Mouse (Mus musculus) C2C12 (cell line): ENCODE results near the gene Etfb.

ENCODE experiments used
- CEBPB ChIP-seq: IDR thresholded peaks from one replicate; pipeline ENCODE4 v1.6.1; 2011; ENCODE audit warnings: low read depth, mild to moderate bottlenecking, control low read depth, moderate library complexity
- CTCF ChIP-seq: IDR thresholded peaks from one replicate; pipeline ENCODE4 v1.5.1; 2011; ENCODE audit not compliant: control insufficient read depth, insufficient read depth, insufficient read length
- MAX ChIP-seq: IDR thresholded peaks from one replicate; pipeline ENCODE4 v1.6.1; 2011; ENCODE audit warnings: mild to moderate bottlenecking, control low read depth
- MYOD1 ChIP-seq: IDR thresholded peaks from one replicate; pipeline ENCODE4 v1.6.1; 2011; ENCODE audit warnings: low read depth; ENCODE audit not compliant: control insufficient read depth, insufficient read length
- MYOG ChIP-seq: IDR thresholded peaks from one replicate; pipeline ENCODE4 v1.6.1; 2011; ENCODE audit not compliant: control insufficient read depth, insufficient read length; ENCODE audit errors: extremely low read depth
- USF1 ChIP-seq: IDR thresholded peaks from one replicate; pipeline ENCODE4 v1.6.1; 2011; ENCODE audit warnings: low read depth, mild to moderate bottlenecking, control low read depth, moderate library complexity

GRCm38 (mm10) chr7:43488646-43489045 lies 44.8 kb downstream of the Etfb start:
- TF ChIP-seq CTCF: no peak
- no peak for TF ChIP-seq USF1
- TF ChIP-seq MAX: no peak
- no peak for TF ChIP-seq MYOD1
- TF ChIP-seq CEBPB: no peak
- no peak for TF ChIP-seq MYOG
